ENCODE assay signal across 10 mouse cellular contexts in the genomic region with DNA sequence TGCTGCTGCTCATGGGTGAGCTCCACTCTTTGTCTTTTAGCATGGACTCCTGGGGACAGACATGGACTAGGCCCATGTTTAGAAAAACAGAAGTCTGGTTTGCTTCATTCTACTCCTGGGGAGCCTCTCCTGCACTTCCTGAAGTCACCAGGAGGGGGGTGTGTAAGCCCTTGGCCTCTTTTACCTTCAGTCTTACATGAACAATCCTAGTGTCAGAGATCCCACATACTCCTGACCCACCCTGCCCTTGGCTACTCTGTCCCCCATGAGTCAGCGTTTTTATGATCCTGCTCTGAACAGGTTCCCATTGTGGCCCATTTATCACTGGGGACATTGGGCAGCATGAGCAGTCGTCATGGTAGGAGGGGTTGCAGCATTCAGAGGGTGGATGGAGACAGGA. TPM values are rescaled to one million over a fixed set of nuclear protein-coding genes. Genes with fewer than 3 reads are reported as not detected.
DNase-seq lines count a peak whose midpoint lies in the region; ATAC-seq and TF ChIP-seq lines count a peak whose summit lies in the region.
"Had no signal": no experiment of that assay in that cellular context is flagged by ENCODE, and none has a peak within 500 bp of the region (broad histone marks: within the 10 kb centered on the region; RNA-seq: fewer than 3 reads in every experiment).

No protein-coding gene starts in this region.

- no peak overlapping the region for H3K4me2 ChIP-seq in limb, embryonic 14.5 days (replicated peaks; ENCODE audit: low read depth, low read length, severe bottlenecking)

- DNase-seq in gastrocnemius, postnatal 10 days: peak; percentile 47
- DNase-seq in gastrocnemius, postnatal 25 days: no peak
- peak; percentile 78 for DNase-seq in 3T3-L1 (ENCODE audit: low read depth, low spot score)
- DNase-seq in R1 (ENCODE audit: low read depth, low spot score): peak; percentile 83
- peak; percentile 24 for DNase-seq in limb, embryonic 14.5 days (ENCODE audit: low spot score)
- peak; percentile 56 to 80 for DNase-seq in spleen, postnatal 4 days (ENCODE audit: low spot score in 2 of 2)
- DNase-seq in ovary, postnatal 14 days (ENCODE audit: low spot score): no peak
- no peak for DNase-seq in frontal cortex, postnatal 10 days (ENCODE audit: low spot score in 2 of 2)

- no peak overlapping the region for H3K4me3 ChIP-seq in limb, embryonic 14.5 days (replicated peaks; ENCODE audit: low read length)

- ATAC-seq in limb, embryonic 14.5 days (ENCODE audit: low FRiP score, low read depth): no peak

- 68% methylated on average over 2 of the region's 2 CpGs for whole genome bisulfite sequencing in limb, embryonic 14.5 days

- 0 out of 2 replicates have a peak, but pooled peaks cover 1% of the 10 kb centered on the region for H3K36me3 ChIP-seq in limb, embryonic 14.5 days (ENCODE audit: control insufficient read depth, insufficient read depth, low read length)

- no peak for TF ChIP-seq POLR2A in limb, embryonic 14.5 days (IDR thresholded peaks at IDR 0.05; ENCODE audit: borderline replicate concordance, extremely low read depth, insufficient read depth, insufficient read length)

- no peaks in the 10 kb centered on the region for H3K27me3 ChIP-seq in limb, embryonic 14.5 days (ENCODE audit: control insufficient read depth, insufficient read depth, low read length)

- H3K4me1 ChIP-seq in limb, embryonic 14.5 days (ENCODE audit: control insufficient read depth, insufficient read depth, low read length): peaks cover 6% of the 10 kb centered on the region

- no peak overlapping the region for H3K9ac ChIP-seq in limb, embryonic 14.5 days (ENCODE audit: low read depth, low read length, severe bottlenecking)

- H3K27ac ChIP-seq in limb, embryonic 14.5 days (replicated peaks; ENCODE audit: low read depth, low read length): no peak overlapping the region

- no peaks in the 10 kb centered on the region for H3K9me3 ChIP-seq in limb, embryonic 14.5 days (ENCODE audit: control insufficient read depth, low read length)

RNA-seq across cellular contexts. Expression of a gene that starts 15.7 kb away (rescaled TPM):
- total RNA-seq in gastrocnemius, postnatal 10 days (2021): 1 to 10 TPM; 2.9 to 3.4 TPM
- total RNA-seq in gastrocnemius, postnatal 25 days (2021): 1 to 10 TPM; 1.3 to 2.5 TPM
- polyA plus RNA-seq in limb, embryonic 14.5 days (2012; rRNA removed): 42.2 and 62.8 TPM in 2 replicates
- polyA plus RNA-seq in limb, embryonic 14.5 days (2014; fragmentation: Nextera tagmentation; extraction: Ambion mirVana): 47.5 and 54.2 TPM in 2 replicates

RNA-seq across cellular contexts. Expression of a gene that starts 27.1 kb away (rescaled TPM):
- not detected for total RNA-seq in gastrocnemius, postnatal 10 days (2021)
- not detected for total RNA-seq in gastrocnemius, postnatal 25 days (2021)
- not detected in 2 replicates for polyA plus RNA-seq in limb, embryonic 14.5 days (2012; rRNA removed)
- polyA plus RNA-seq in limb, embryonic 14.5 days (2014; fragmentation: Nextera tagmentation; extraction: Ambion mirVana): not detected in 2 replicates
- total RNA-seq: heart, postnatal 14 days had no signal
- polyA plus RNA-seq: neural tube, embryonic 14.5 days had no signal

RNA-seq across cellular contexts. Expression of a gene that starts 39.7 kb away (rescaled TPM):
- 1 to 10 TPM; 9.3 to 9.4 TPM for total RNA-seq in gastrocnemius, postnatal 10 days (2021)
- 10 to 100 TPM in 1 of 2 experiments, 1 to 10 TPM in 1; 3.0 to 14.6 TPM for total RNA-seq in gastrocnemius, postnatal 25 days (2021)
- 27.8 and 35.1 TPM in 2 replicates for polyA plus RNA-seq in limb, embryonic 14.5 days (2012; rRNA removed)
- 24.1 and 28.9 TPM in 2 replicates for polyA plus RNA-seq in limb, embryonic 14.5 days (2014; fragmentation: Nextera tagmentation; extraction: Ambion mirVana)

RNA-seq across cellular contexts. Expression of a gene that starts 57.5 kb away (rescaled TPM):
- total RNA-seq in gastrocnemius, postnatal 10 days (2021): under 1 TPM in 1 of 2 experiments, not detected in 1; 0.40 TPM
- not detected for total RNA-seq in gastrocnemius, postnatal 25 days (2021)
- not detected in 2 replicates for polyA plus RNA-seq in limb, embryonic 14.5 days (2012; rRNA removed)
- not detected in 2 replicates for polyA plus RNA-seq in limb, embryonic 14.5 days (2014; fragmentation: Nextera tagmentation; extraction: Ambion mirVana)
- total RNA-seq: heart, postnatal 14 days had no signal
- polyA plus RNA-seq: neural tube, embryonic 14.5 days had no signal

Comparison
In these comparisons a context has a peak if more than half of its experiments do, and no peak if none do; other contexts are left out.
1. DNase-seq: peak in gastrocnemius, postnatal 10 days (single experiment), 3T3-L1 (single experiment), R1 (single experiment), limb, embryonic 14.5 days (single experiment) and spleen, postnatal 4 days (2 of 2); none in gastrocnemius, postnatal 25 days (single experiment), ovary, postnatal 14 days (single experiment) and frontal cortex, postnatal 10 days (0 of 2).